Mouse (Mus musculus) kidney, postnatal 0 days (tissue): ENCODE data around the gene Olfr551. TPM values are rescaled to one million over a fixed set of nuclear protein-coding genes. Genes with fewer than 3 reads are reported as not detected.
A peak's percentile ranks its signal among the peaks of the same experiment; 100 is the strongest.

ENCODE experiments used
- ATAC-seq: fragments of 200-750 bp; cut with Nextera tagmentation; replicated peaks from 2 replicates; pipeline ENCODE4 v1.8.0; 2017; ENCODE audit warnings: low read depth, moderate number of reproducible peaks, moderate TSS enrichment, moderate library complexity; ENCODE audit not compliant: low FRiP score
- DNase-seq: peaks from one replicate; pipeline ENCODE4 v3.0.0-alpha.2; 2016; ENCODE audit warnings: low spot score
- H3K27ac ChIP-seq: fragments of 300-500 bp; sonication (generic); 2 replicates; pipeline ENCODE4 v1.5.1; 2014; ENCODE audit warnings: mild to moderate bottlenecking
- H3K27me3 ChIP-seq: fragments of 300-500 bp; sonication (generic); 2 replicates; pipeline ENCODE4 v1.6.1; 2014; ENCODE audit warnings: low read length, mixed read lengths; ENCODE audit not compliant: insufficient read depth
- H3K36me3 ChIP-seq: fragments of 300-500 bp; sonication (generic); 2 replicates; pipeline ENCODE4 v1.6.1; 2014; ENCODE audit warnings: low read length, mixed read lengths; ENCODE audit not compliant: insufficient read depth
- H3K4me1 ChIP-seq: fragments of 300-500 bp; sonication (generic); replicated peaks from 2 replicates; pipeline ENCODE4 v1.6.1; 2014; ENCODE audit warnings: antibody characterized with exemption, low read length, mixed read lengths; ENCODE audit not compliant: insufficient read depth
- H3K4me2 ChIP-seq: fragments of 300-500 bp; sonication (generic); 2 replicates; pipeline ENCODE4 v1.6.1; 2014; ENCODE audit warnings: mild to moderate bottlenecking, low read length, moderate library complexity, mixed read lengths
- H3K4me3 ChIP-seq: fragments of 300-500 bp; sonication (generic); replicated peaks from 2 replicates; pipeline ENCODE4 v1.5.1; 2014; ENCODE audit warnings: low read depth, low read length
- H3K9ac ChIP-seq: fragments of 300-500 bp; sonication (generic); 2 replicates; pipeline ENCODE4 v1.6.1; 2014; ENCODE audit warnings: low read depth, low read length
- H3K9me3 ChIP-seq: fragments of 300-500 bp; sonication (generic); replicated peaks from 2 replicates; pipeline ENCODE4 v1.6.1; 2016; ENCODE audit warnings: low read length, inconsistent platforms, mixed read lengths
- CTCF ChIP-seq: IDR thresholded peaks from 2 replicates; pipeline ENCODE4 v1.5.1; 2016; ENCODE audit warnings: antibody characterized with exemption, low read depth, mild to moderate bottlenecking, moderate library complexity
- WGBS: fragments of 180-500 bp; shearing (Covaris S2); extraction: QIAGEN DNeasy Blood & Tissue Kit; methylation state at CpG from one replicate; pipeline ENCODE4 v1.1.7; 2014; 5-methylcytosine and 5-hydroxymethylcytosine counted together
- polyA plus RNA-seq: library from polyadenylated mRNA; unstranded; fragments of >200 nt; fragmentation: Nextera tagmentation; extraction: Ambion mirVana; gene quantifications from 2 replicates; pipeline ENCODE4 v1.2.1, GENCODE M21; 2015

Olfr551 gene
- polyA plus RNA-seq, 1 experiment from 2014 or later: not detected

DNA sequence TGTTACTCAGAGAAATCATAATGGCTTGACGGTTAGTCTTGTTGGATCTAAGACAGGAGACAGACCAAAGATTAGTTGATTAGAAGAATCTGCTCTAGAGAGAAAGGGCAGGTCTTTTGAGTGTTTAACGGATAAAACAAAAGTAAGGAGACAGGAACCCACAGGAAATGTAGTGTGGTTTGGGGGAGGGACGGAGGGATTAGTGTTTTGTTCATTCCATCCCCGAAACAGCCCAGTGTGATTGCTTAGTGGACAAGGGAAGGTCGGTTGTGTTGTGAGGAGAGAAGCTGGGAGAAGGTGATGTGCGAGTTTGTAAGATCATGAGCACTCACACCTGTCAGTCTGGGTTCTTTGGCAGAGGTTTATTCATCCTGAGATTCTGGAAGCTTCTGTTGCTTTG, 15.7 kb downstream of the Olfr551 start:
- no peak overlapping the region for H3K27ac ChIP-seq
- no peak for ATAC-seq
- 70% methylated on average over 6 of the region's 6 CpGs for WGBS
- no peak overlapping the region for H3K9ac ChIP-seq
- no peaks in the 10 kb centered on the region for H3K4me1 ChIP-seq
- no peaks in the 10 kb centered on the region for H3K27me3 ChIP-seq
- no peak overlapping the region for H3K4me2 ChIP-seq
- H3K36me3 ChIP-seq: no peaks in the 10 kb centered on the region
- DNase-seq: no peak
- no peak overlapping the region for H3K4me3 ChIP-seq
- H3K9me3 ChIP-seq: no peaks in the 10 kb centered on the region
- no peak for TF ChIP-seq CTCF

DNA sequence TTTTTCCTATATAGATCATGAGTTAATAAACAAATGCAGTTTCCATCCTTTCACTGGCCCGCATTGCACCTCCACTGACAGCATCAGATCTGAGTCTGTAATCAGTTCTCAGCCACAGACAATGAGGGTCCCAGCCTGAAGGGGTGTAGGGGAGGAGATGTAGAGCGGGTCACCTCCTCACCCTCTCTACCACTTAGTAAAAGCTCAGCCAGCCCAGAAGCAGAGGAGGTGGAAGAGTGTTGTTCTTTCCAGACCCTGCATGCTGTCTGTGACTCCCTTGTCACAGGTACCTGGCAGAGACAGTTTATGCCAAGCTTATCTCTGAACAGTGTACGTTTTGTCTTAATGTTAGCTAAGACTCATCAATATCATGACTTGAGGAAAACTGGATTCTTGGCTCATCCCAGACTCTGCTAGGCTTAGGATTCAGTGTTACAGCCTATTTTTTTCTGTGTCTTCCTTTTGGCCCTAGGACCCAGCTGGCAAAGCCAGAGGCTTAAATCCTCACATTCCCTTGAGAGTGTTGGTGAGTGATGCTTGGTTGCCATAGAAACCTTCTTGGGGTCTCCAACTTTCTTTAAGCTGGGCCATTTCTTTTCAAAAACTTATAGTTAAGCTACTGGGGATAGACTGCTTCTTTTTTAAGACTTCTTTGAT, 18.4 kb downstream of the Olfr551 start:
- H3K27ac ChIP-seq: no peak overlapping the region

DNA sequence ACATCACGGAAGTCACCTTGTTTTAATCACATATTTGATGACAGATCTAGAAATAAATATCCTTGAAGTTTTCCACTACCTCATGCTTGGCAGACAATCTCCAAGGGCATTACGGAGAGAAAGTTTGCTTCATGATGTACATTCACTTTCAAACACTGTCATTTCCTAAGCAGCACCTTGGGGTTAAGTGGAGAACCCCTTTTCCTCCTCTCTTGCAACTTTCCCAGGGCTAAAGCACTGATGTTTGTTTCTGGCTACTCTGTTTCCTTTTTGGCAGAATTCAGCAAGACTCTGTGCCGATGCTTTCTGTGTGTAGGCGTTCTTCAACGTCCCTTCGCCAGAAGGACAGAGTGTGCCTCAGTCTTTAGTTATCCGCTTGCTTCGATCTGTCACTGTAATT, 20.5 kb downstream of the Olfr551 start, which contains the start of gene Olfr550:
Gene Olfr550, plus strand, starts transcription at position 301 of the 400 bp plus-strand sequence.
- H3K27me3 ChIP-seq: no peaks in the 10 kb centered on the region
- 82% methylated on average over 8 of the region's 8 CpGs for WGBS
- H3K4me3 ChIP-seq: no peak within 1 kb of the TSS
- TF ChIP-seq CTCF: no peak
- DNase-seq (no peak), ATAC-seq (no peak)
- H3K27ac ChIP-seq: no peak within 1 kb of the TSS
- H3K9me3 ChIP-seq: no peaks in the 10 kb centered on the region
- no peaks in the 10 kb centered on the region for H3K36me3 ChIP-seq
- H3K4me2 ChIP-seq: no peak within 1 kb of the TSS
- no peaks in the 10 kb centered on the region for H3K4me1 ChIP-seq
- H3K9ac ChIP-seq: no peak within 1 kb of the TSS

More for the DNA sequence above, 18.4 kb downstream of the Olfr551 start:
- ATAC-seq (no peak), DNase-seq (no peak)
- Histone ChIP-seq H3K27me3 (no peaks in the 10 kb centered on the region), H3K9me3 (no peaks in the 10 kb centered on the region), H3K36me3 (no peaks in the 10 kb centered on the region), H3K9ac (no peak overlapping the region), H3K4me3 (no peak overlapping the region), H3K4me1 (no peaks in the 10 kb centered on the region), H3K4me2 (no peak overlapping the region)
- no peak for TF ChIP-seq CTCF
- 81% methylated on average over 3 of the region's 3 CpGs for WGBS

DNA sequence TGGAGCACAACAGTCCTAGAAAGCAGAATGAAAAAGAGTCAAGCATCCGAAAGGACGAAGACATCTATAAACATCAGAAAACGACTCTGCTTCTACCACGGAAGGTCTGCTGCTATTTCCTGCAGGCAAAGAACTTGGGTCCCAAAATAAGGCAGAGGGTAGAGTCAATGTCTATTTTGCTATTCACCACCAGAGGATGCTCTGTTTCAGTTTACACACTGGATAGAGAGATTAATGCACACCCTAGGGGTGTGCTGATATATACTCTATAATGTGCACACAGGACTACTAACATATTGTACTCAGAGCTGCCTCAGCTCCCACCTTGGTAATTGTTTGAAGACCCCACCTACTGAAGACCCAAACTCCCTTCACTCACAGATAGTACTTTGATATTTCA, 25.5 kb downstream of the Olfr551 start:
- H3K4me1 ChIP-seq: no peaks in the 10 kb centered on the region
- TF ChIP-seq CTCF: no peak
- no peak overlapping the region for H3K4me2 ChIP-seq
- H3K36me3 ChIP-seq: 0 out of 2 replicates have a peak, but pooled peaks cover 4% of the 10 kb centered on the region
- H3K27me3 ChIP-seq: no peaks in the 10 kb centered on the region
- H3K27ac ChIP-seq: no peak overlapping the region
- no peaks in the 10 kb centered on the region for H3K9me3 ChIP-seq
- no peak overlapping the region for H3K4me3 ChIP-seq
- 82% methylated on average over 4 of the region's 4 CpGs for WGBS
- DNase-seq (no peak), ATAC-seq (no peak)
- no peak overlapping the region for H3K9ac ChIP-seq

DNA sequence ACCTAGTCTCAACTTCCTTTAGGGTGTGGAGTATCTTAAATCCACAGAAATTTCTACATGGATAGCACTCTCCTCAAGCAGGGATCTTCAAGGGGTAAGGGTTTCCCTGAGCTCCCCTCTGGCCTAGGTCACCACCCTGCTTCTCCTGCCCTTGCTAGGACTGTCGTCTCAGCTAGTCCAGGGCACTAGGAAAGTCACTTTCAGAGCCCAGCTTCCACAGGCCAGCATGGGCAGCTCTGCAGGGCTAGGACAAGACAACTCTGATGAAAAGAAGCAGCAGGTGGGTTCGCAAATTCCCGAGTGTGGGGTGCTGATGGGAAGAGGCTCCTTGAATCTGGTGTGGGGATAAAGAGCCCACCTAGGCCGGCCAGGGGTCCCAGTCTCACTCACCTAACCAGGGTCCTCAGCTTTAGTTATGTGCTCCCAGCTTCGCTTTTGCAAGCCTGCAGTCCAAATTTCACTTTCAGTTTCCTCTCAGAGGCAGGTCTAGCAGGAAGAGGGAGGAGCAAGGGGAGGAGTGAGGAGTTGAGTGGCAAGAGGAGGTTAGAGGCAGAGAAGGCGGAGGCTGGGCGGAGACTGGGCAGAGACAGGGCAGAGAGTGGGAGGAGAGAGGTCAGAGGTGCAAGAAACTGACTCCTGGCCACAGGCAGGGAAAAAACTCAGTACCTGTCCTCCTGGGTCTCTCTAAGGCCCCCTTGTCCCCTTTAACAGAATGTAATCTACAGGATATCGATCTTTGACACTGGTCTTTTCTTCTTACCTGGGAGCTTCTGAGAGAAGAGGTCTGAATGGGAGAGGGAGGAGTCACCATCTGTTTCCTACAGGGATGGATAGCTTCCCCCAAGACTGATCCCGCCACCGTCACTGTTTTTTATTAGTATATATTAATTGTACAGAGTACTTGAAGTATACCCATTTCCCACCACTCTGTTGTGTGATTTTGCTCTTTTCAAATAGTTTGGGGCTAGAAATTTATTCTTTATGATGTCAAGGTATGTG, 26.4 kb downstream of the Olfr551 start, which contains the start of gene Trim21:
Gene Trim21, minus strand, starts transcription at position 488 of the 999 bp plus-strand sequence.
- no peak for TF ChIP-seq CTCF
- Histone ChIP-seq H3K9me3 (no peaks in the 10 kb centered on the region), H3K4me1 (no peaks in the 10 kb centered on the region), H3K27me3 (no peaks in the 10 kb centered on the region), H3K4me3 (peak within 1 kb of the TSS; percentile 62), H3K4me2 (peak within 1 kb of the TSS; percentile 74), H3K36me3 (0 out of 2 replicates have a peak, but pooled peaks cover 8% of the 10 kb centered on the region), H3K27ac (peak within 1 kb of the TSS; percentile 67; the same call in 1 of the 2 replicates), H3K9ac (peak within 1 kb of the TSS; percentile 66)
- 13% methylated on average over 10 of the region's 10 CpGs for WGBS
- DNase-seq (peak; percentile 97), ATAC-seq (peak; percentile 98)

DNA sequence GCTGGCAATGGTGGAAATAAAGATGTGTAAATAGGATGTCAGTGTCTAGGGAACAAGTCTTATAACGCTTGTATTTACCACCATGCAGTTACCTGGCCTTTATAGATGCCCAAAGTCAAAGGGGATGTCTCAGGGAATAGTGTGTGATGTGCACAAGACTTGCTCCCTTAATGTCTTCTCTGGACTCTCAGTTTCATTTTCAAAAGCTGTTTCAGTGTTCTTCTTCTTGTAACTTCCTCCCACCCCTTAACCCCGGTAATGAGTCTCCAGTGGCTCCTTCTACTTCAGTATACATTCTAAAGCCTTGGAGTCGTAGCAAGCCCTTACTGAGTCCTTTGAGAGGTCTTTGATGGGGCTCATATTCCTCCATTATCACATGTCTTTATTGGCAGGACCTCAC, 38.4 kb downstream of the Olfr551 start:
- H3K9ac ChIP-seq: no peak overlapping the region
- H3K4me2 ChIP-seq: no peak overlapping the region
- DNase-seq (no peak), ATAC-seq (no peak)
- no peaks in the 10 kb centered on the region for H3K36me3 ChIP-seq
- no peak for TF ChIP-seq CTCF
- no peaks in the 10 kb centered on the region for H3K4me1 ChIP-seq
- no peaks in the 10 kb centered on the region for H3K27me3 ChIP-seq
- no peaks in the 10 kb centered on the region for H3K9me3 ChIP-seq
- WGBS: 75% methylated on average over 3 of the region's 3 CpGs
- H3K27ac ChIP-seq: no peak overlapping the region
- no peak overlapping the region for H3K4me3 ChIP-seq
